ENCODE assay signal across 20 mouse cellular contexts in the genomic region with DNA sequence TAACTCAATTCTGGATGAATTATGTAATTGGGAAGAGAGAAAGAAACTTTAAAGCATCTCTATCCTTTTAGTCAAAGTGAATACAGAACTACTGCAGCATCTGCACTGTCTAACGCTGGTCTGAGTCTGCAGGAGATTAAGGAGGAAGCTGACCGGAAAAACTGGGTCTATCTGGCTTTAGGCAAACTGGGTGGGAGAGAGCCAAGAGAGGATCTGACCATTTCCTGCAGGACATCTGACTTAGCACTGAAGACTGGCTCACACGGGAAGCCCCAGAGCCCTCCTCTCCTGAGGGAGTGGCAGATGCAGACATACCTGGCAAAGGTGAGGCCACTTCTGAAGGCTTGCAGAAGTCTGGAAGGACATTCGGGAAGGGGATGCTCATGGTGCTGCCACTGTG.
DNase-seq lines count a peak whose midpoint lies in the region; ATAC-seq and TF ChIP-seq lines count a peak whose summit lies in the region.
"Had no signal": no experiment of that assay in that cellular context is flagged by ENCODE, and none has a peak within 500 bp of the region (broad histone marks: within the 10 kb centered on the region; RNA-seq: fewer than 3 reads in every experiment).

No protein-coding gene starts in this region.

- H3ac ChIP-seq in C2C12 (ENCODE audit: control insufficient read depth, insufficient read length, low read depth) (peak overlapping the region; percentile 31), myocyte (ENCODE audit: control insufficient read depth, insufficient read length) (no peak overlapping the region)

- TF ChIP-seq POLR2A in liver, adult 2 months (IDR thresholded peaks at IDR 0.05; ENCODE audit: extremely low read depth, insufficient read depth, low read length), result no peak
- no peak for TF ChIP-seq POLR2A in myocyte (IDR thresholded peaks at IDR 0.05; ENCODE audit: insufficient read length, low read depth)

- H3K4me1 ChIP-seq in liver, adult 2 months (ENCODE audit: control insufficient read depth, insufficient read depth, low read length), result no peaks in the 10 kb centered on the region
- H3K4me1 ChIP-seq in liver, embryonic 11.5 days (replicated peaks; ENCODE audit: control insufficient read depth, insufficient read depth, low read length), result no peaks in the 10 kb centered on the region

- peak; percentile 29 to 41 for DNase-seq in heart, adult 9 months (ENCODE audit: low spot score in 2 of 2)
- DNase-seq in heart, postnatal 10 days, result no peak
- peak; percentile 21 for DNase-seq in liver, adult 2 months (ENCODE audit: extremely low read depth, low read depth, low spot score)
- no peak for DNase-seq in liver, embryonic 11.5 days (ENCODE audit: low spot score)
- no peak for DNase-seq in T-cell, adult 2 months (ENCODE audit: low spot score)
- DNase-seq: adrenal gland, adult 8-10 months; B cell, adult 2 months; cerebellum, adult 11 months; cerebellum, adult 8-10 months; cerebellum, postnatal 14 days; embryo, embryonic 11 days; gastrocnemius, postnatal 10 days; heart, postnatal 14 days had no signal

- peak overlapping the region; percentile 39 for H3K27ac ChIP-seq in liver, adult 2 months (replicated peaks; ENCODE audit: insufficient read depth, low read depth, low read length)
- H3K27ac ChIP-seq in liver, embryonic 11.5 days (ENCODE audit: low read depth, low read length), result no peak overlapping the region
- H3K27ac ChIP-seq: embryonic facial prominence, embryonic 15.5 days; forebrain, embryonic 15.5 days; heart, embryonic 10.5 days; hindbrain, embryonic 13.5 days; hindbrain, postnatal 0 days had no signal

- H3K4me3 ChIP-seq in liver, adult 2 months (ENCODE audit: insufficient read depth, low read depth, low read length), result no peak overlapping the region
- H3K4me3 ChIP-seq in liver, embryonic 11.5 days (ENCODE audit: low read depth, low read length), result no peak overlapping the region
- no peak overlapping the region for H3K4me3 ChIP-seq in C2C12 (ENCODE audit: insufficient read depth, poor library complexity, severe bottlenecking)
- no peak overlapping the region for H3K4me3 ChIP-seq in myocyte
- H3K4me3 ChIP-seq: embryonic facial prominence, embryonic 15.5 days; forebrain, embryonic 15.5 days; heart, embryonic 10.5 days; hindbrain, embryonic 13.5 days had no signal

- no peaks in the 10 kb centered on the region for H3K9me3 ChIP-seq in liver, embryonic 11.5 days (ENCODE audit: control insufficient read depth, low read length)
- H3K9me3 ChIP-seq: embryonic facial prominence, embryonic 15.5 days; forebrain, embryonic 15.5 days; heart, embryonic 10.5 days; hindbrain, embryonic 13.5 days had no signal

- intact Hi-C loops in heart, postnatal 10 days (cut with DNase I), result no loop called here

- 73% methylated on average over 4 of the region's 4 CpGs for WGBS in liver, adult 2 months
- WGBS in liver, embryonic 11.5 days, result 58% methylated on average over 4 of the region's 4 CpGs

- H3K79me2 ChIP-seq in liver, adult 2 months (ENCODE audit: control insufficient read depth, insufficient read depth, low read length), result no peaks in the 10 kb centered on the region; the same call in 1 of the 2 replicates
- H3K79me2 ChIP-seq in C2C12 (ENCODE audit: control insufficient read depth, insufficient read depth) (peaks cover 85% of the 10 kb centered on the region), myocyte (ENCODE audit: control insufficient read depth, insufficient read depth) (peaks cover 23% of the 10 kb centered on the region)

- no peak for TF ChIP-seq CTCF in liver, adult 2 months (IDR thresholded peaks at IDR 0.05; ENCODE audit: low read depth, low read length)
- TF ChIP-seq CTCF in C2C12 (IDR thresholded peaks at IDR 0.05; ENCODE audit: control insufficient read depth, insufficient read depth, insufficient read length), result no peak

- no peak overlapping the region for H3K4me2 ChIP-seq in liver, embryonic 11.5 days
- peak overlapping the region; percentile 10 for H3K4me2 ChIP-seq in myocyte (ENCODE audit: low read depth)
- H3K4me2 ChIP-seq: embryonic facial prominence, embryonic 15.5 days; forebrain, embryonic 15.5 days; hindbrain, embryonic 13.5 days had no signal

- no peaks in the 10 kb centered on the region for H3K27me3 ChIP-seq in liver, adult 2 months (ENCODE audit: control insufficient read depth, insufficient read depth, low read length)
- H3K27me3 ChIP-seq in liver, embryonic 11.5 days (replicated peaks; ENCODE audit: control insufficient read depth, insufficient read depth, low read length), result no peaks in the 10 kb centered on the region
- no peaks in the 10 kb centered on the region for H3K27me3 ChIP-seq in C2C12 (ENCODE audit: control insufficient read depth, insufficient read depth, insufficient read length)
- no peaks in the 10 kb centered on the region for H3K27me3 ChIP-seq in myocyte (ENCODE audit: control insufficient read depth, insufficient read depth, insufficient read length)
- H3K27me3 ChIP-seq: embryonic facial prominence, embryonic 15.5 days; forebrain, embryonic 15.5 days; hindbrain, embryonic 13.5 days had no signal

- H3K9ac ChIP-seq in liver, adult 2 months (ENCODE audit: low read depth, low read length), result no peak overlapping the region
- no peak overlapping the region for H3K9ac ChIP-seq in liver, embryonic 11.5 days (ENCODE audit: low read depth, low read length)
- H3K9ac ChIP-seq: embryonic facial prominence, embryonic 15.5 days; forebrain, embryonic 15.5 days; hindbrain, embryonic 13.5 days had no signal

- ATAC-seq in liver, embryonic 11.5 days (replicated peaks; ENCODE audit: low FRiP score), result no peak
- ATAC-seq: forebrain, embryonic 15.5 days; hindbrain, postnatal 0 days had no signal

- peaks cover 39% of the 10 kb centered on the region for H3K79me3 ChIP-seq in C2C12 (ENCODE audit: low read depth)

- H3K36me3 ChIP-seq in liver, adult 2 months (ENCODE audit: control insufficient read depth, insufficient read depth, low read length), result peaks cover 22% of the 10 kb centered on the region; the same call in 1 of the 2 replicates
- H3K36me3 ChIP-seq in liver, embryonic 11.5 days (ENCODE audit: control insufficient read depth, insufficient read depth, low read length), result peaks cover 13% of the 10 kb centered on the region
- H3K36me3 ChIP-seq in C2C12 (ENCODE audit: control insufficient read depth, insufficient read depth), result peaks cover 89% of the 10 kb centered on the region
- H3K36me3 ChIP-seq in myocyte (ENCODE audit: control insufficient read depth, insufficient read depth), result peaks cover 42% of the 10 kb centered on the region
- H3K36me3 ChIP-seq: forebrain, embryonic 15.5 days; hindbrain, embryonic 13.5 days had no signal

TF ChIP-seq in C2C12, 6 proteins besides CTCF, POLR2A, EP300 and RAD21:
- TF ChIP-seq MYOG (IDR thresholded peaks at IDR 0.05; ENCODE audit: control insufficient read depth, extremely low read depth, insufficient read length) (no peak), CEBPB (IDR thresholded peaks at IDR 0.05; ENCODE audit: low read depth) (no peak), USF1 (IDR thresholded peaks at IDR 0.05; ENCODE audit: low read depth) (no peak), FOSL1 (IDR thresholded peaks at IDR 0.05; ENCODE audit: insufficient read depth, low read length, poor library complexity, severe bottlenecking) (no peak), MAX (IDR thresholded peaks at IDR 0.05) (no peak)

TF ChIP-seq in myocyte, 11 proteins besides CTCF, POLR2A, EP300 and RAD21:
- TF ChIP-seq MYOG (IDR thresholded peaks at IDR 0.05; ENCODE audit: control insufficient read depth in 1 of 3, insufficient read depth in 1 of 3, insufficient read length in 2 of 3, low read depth in 2 of 3), result no peak

Comparison
In these comparisons a context has a peak if more than half of its experiments do, and no peak if none do; other contexts are left out.
1. DNase-seq: peak in heart, adult 9 months (2 of 2) and liver, adult 2 months (single experiment); none in heart, postnatal 10 days (0 of 2), liver, embryonic 11.5 days (single experiment) and T-cell, adult 2 months (single experiment).